Mouse (Mus musculus) heart, embryonic 16.5 days (tissue): ENCODE measurements at regions not wholly inside any gene's neighbourhood (a gene's known extent, or its start where the extent isn't known, plus 50 kb on each side); places are given as distances from the start of the nearest gene placed in this dataset.

Experiments
- ATAC-seq: fragments of 200-750 bp; cut with Nextera tagmentation; replicated peaks from 2 replicates; pipeline ENCODE4 v1.8.0; 2017; ENCODE audit warnings: moderate number of reproducible peaks; ENCODE audit not compliant: insufficient read depth, low FRiP score; ENCODE audit errors: extremely low read depth
- H3K27ac ChIP-seq: fragments of 300-500 bp; sonication (generic); 2 replicates; pipeline ENCODE4 v1.5.1; 2014; ENCODE audit warnings: mild to moderate bottlenecking, low read length, control low read depth, moderate library complexity
- H3K27me3 ChIP-seq: fragments of 300-500 bp; sonication (generic); 2 replicates; pipeline ENCODE4 v1.6.1; 2014; ENCODE audit warnings: low read length, mixed read lengths; ENCODE audit not compliant: control insufficient read depth, insufficient read depth
- H3K36me3 ChIP-seq: fragments of 300-500 bp; sonication (generic); 2 replicates; pipeline ENCODE4 v1.6.1; 2014; ENCODE audit not compliant: control insufficient read depth, insufficient read depth
- H3K4me1 ChIP-seq: fragments of 300-500 bp; sonication (generic); 2 replicates; pipeline ENCODE4 v1.6.1; 2014; ENCODE audit warnings: low read length, mixed read lengths; ENCODE audit not compliant: control insufficient read depth, insufficient read depth
- H3K4me2 ChIP-seq: fragments of 300-500 bp; sonication (generic); 2 replicates; pipeline ENCODE4 v1.6.1; 2014; ENCODE audit warnings: low read depth, mild to moderate bottlenecking, control low read depth, low read length
- H3K4me3 ChIP-seq: fragments of 300-500 bp; sonication (generic); 2 replicates; pipeline ENCODE4 v1.5.1; 2014; ENCODE audit warnings: mild to moderate bottlenecking, control low read depth, low read length
- H3K9ac ChIP-seq: fragments of 300-500 bp; sonication (generic); 2 replicates; pipeline ENCODE4 v1.6.1; 2014; ENCODE audit warnings: low read length, control low read depth
- H3K9me3 ChIP-seq: fragments of 300-500 bp; sonication (generic); replicated peaks from 2 replicates; pipeline ENCODE4 v1.6.1; 2016; ENCODE audit warnings: low read length; ENCODE audit not compliant: control insufficient read depth
- WGBS: fragments of 180-500 bp; shearing (Covaris S2); extraction: QIAGEN DNeasy Blood & Tissue Kit; methylation state at CpG from one replicate; pipeline ENCODE4 v1.1.7; 2014; 5-methylcytosine and 5-hydroxymethylcytosine counted together

GRCm38 (mm10) chr2:172813319-172813718, 126.8 kb downstream of the Bmp7 start:
- H3K4me3 ChIP-seq, result no peak overlapping the region
- H3K9ac ChIP-seq, result no peak overlapping the region
- H3K9me3 ChIP-seq, result peaks cover 6% of the 10 kb centered on the region
- no peak for ATAC-seq
- H3K4me1 ChIP-seq, result no peaks in the 10 kb centered on the region
- H3K27me3 ChIP-seq, result peaks cover 2% of the 10 kb centered on the region
- H3K4me2 ChIP-seq, result no peak overlapping the region
- H3K36me3 ChIP-seq, result no peaks in the 10 kb centered on the region
- H3K27ac ChIP-seq, result no peak overlapping the region
- 77% methylated on average over 11 of the region's 11 CpGs for WGBS

- no peak overlapping the region for H3K9ac ChIP-seq
- H3K4me2 ChIP-seq, result no peak overlapping the region
- WGBS, result 53% methylated on average over 4 of the region's 4 CpGs
- H3K4me1 ChIP-seq, result no peaks in the 10 kb centered on the region
- H3K9me3 ChIP-seq, result peaks cover 6% of the 10 kb centered on the region
- no peak overlapping the region for H3K4me3 ChIP-seq
- H3K36me3 ChIP-seq, result no peaks in the 10 kb centered on the region
- peaks cover 2% of the 10 kb centered on the region for H3K27me3 ChIP-seq
- no peak for ATAC-seq
- no peak overlapping the region for H3K27ac ChIP-seq
Observed at GRCm38 (mm10) chr2:172813906-172814305, 126.2 kb downstream of the Bmp7 start.

- Histone ChIP-seq H3K9ac (no peak overlapping the region), H3K9me3 (peaks cover 6% of the 10 kb centered on the region), H3K4me1 (no peaks in the 10 kb centered on the region), H3K27ac (no peak overlapping the region), H3K36me3 (no peaks in the 10 kb centered on the region), H3K4me3 (no peak overlapping the region), H3K27me3 (peaks cover 2% of the 10 kb centered on the region), H3K4me2 (no peak overlapping the region)
- no peak for ATAC-seq
- WGBS, result 95% methylated on average over 7 of the region's 7 CpGs
Observed at GRCm38 (mm10) chr2:172815146-172815545, 125.0 kb downstream of the Bmp7 start.

GRCm38 (mm10) chr2:172817058-172817745, 122.9 kb downstream of the Bmp7 start:
- no peak overlapping the region for H3K9ac ChIP-seq
- H3K4me1 ChIP-seq, result no peaks in the 10 kb centered on the region
- no peaks in the 10 kb centered on the region for H3K36me3 ChIP-seq
- H3K27me3 ChIP-seq, result peaks cover 2% of the 10 kb centered on the region
- no peak overlapping the region for H3K27ac ChIP-seq
- H3K9me3 ChIP-seq, result peaks cover 6% of the 10 kb centered on the region
- WGBS, result 66% methylated on average over 8 of the region's 8 CpGs
- H3K4me3 ChIP-seq, result no peak overlapping the region
- H3K4me2 ChIP-seq, result no peak overlapping the region
- ATAC-seq, result 0 out of 2 replicates have a peak, but pooled peaks have one; percentile 15
